Mouse (Mus musculus): ENCODE results near the gene Cacng8.

Gene Cacng8

DNA sequence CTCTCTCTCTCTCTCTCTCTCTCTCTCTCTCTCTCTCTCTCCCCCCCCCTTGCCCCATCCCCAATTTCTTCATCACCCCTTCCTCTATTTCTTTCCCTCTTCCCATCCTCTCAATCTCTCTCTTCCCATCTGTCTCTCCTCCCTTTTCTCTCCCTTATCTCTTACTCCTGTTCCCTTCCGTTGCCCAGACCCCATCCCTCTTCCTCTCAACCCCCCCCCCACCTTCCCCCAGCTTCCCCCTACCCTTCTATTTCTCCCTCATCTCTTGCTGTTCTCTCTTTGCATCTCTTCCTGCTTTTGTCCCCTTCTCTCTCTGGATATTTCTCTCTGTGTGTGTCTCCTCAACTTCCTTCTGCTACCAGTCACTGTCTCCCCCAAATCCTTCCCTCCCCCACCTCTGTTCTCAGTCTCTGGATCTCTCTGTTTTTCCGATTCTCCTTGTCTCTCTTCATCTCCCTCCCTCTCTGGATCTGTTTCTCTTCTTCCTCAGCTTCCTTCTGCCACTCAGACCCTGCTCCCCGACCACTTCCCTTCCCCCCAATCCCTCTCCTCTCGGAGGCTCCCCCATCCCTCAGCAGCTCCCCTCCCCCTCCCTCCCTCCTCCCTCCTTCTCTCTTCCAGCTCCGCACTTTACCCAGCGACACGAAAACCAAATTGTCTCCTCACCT, at the start of gene Cacng8:
TSS of gene Cacng8 (plus strand) at position 271 of the 668 bp plus-strand sequence.
- DNase-seq: no peak

DNA sequence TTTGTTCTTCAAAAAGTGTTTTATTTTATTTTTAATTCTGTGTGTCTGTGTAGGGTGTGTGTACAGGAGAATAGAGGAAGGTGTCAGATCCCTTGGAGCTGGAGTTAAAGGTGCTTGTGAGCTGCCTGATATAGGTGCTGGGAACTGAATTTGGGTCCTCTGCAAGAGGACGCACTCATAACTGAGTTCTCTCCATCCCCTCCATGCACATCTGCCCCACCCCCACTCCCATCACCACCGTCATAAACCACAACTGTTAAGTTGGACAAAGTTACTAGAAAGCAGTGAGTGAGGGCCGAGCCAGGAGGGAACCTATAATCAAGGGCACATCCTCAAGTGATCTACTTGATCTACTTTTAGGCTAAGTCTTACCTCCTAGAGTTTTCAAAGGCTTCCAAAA, 46.6 kb upstream of the Cacng8 start:
- no peak for DNase-seq

DNA sequence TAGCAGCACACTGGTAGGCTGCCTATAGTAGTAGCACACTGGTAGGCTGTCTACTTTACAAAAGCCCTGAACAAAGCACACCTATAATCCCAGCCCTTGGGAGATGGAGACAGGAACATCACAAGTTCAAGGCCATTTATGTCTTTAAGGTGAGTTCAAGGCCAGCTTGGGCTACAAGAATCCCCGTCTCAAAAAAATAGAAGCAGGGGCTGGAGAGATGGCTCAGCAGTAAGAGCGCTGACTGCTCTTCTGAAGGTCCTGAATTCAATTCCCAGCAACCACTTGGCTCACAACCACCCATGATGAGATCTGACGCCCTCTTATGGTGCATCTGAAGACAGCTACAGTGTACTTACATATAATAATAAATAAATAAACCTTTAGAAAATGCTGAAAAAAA, 45.2 kb upstream of the Cacng8 start:
- DNase-seq: no peak

DNA sequence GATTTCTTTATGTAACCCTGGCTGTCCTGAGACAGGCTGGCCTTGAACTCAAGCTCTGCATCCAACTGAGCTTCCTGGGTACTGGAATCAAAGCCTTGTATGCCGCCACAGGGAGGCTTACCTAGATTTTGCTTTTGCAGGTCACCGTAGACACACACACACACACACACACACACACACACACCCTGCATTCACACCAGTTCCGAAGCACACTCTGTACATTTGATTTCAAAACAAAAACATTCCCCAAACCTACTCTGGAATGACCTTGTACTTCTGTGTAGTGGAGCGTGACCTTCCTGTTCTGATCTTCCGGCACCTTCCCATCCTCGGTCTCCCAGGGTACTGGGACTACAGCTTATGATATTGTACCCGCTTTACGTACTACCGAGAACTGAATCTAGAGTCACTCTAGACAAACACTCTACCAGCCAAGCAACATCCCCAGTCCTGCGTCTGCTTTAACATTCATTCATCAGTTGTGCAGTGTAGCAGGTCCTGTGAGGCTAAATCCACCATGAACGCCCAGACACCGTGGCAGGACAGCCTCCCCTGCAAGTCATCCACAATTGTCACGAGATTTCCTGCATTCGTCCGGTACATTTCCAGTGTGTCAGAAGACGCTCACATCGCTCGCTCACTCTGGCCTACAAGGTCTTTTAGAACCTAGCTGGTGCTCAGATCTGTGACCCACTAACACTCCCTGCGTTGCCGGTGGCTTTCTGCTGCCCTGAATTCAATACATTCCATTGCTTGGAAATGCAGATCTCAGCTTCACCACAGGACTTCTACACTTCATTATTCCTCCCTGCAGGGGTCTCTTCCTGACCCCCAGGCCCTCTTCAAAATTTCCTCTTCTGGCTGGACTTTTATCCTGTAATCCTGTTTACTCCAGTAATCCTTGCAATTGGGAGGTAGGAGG, 42.9 kb upstream of the Cacng8 start:
- no peak for DNase-seq

DNA sequence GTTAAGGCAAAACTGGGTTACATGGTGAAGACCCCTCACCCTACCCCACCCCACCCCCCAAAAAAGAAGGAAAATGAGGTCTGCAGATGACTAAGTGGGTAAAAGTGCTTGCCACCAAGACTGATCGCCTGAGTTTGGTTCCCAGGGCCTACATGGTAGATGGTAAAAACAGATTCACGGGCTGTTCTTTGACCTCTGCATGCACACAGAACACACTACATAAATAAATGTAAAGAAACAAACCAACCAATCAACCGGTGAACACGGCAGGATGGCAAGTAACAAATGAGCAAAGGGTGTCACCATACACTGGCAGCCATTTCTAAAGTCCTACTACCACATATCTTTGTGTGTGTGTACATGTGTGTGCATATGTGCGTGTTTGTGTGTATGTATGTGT, 42.2 kb upstream of the Cacng8 start:
- DNase-seq: no peak

DNA sequence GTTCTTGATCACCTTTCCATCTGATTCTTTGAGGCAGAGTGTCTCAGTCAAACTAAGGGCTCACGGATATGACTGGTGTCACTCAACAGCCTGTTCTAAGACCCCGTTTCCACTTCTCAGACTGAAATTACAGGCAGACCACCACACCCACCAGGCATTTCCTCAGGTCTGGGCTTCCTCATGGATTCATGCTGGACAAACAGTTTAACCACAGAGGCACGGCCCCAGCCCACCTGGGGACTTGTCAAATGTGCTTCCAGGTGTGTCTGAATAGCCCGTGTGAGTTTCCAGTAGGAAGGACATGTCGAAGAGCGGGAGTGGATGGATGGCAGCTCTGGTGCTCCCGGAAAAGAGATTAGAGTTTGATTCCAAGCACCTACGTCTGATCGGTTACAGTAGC, 40.7 kb upstream of the Cacng8 start:
- DNase-seq: no peak

DNA sequence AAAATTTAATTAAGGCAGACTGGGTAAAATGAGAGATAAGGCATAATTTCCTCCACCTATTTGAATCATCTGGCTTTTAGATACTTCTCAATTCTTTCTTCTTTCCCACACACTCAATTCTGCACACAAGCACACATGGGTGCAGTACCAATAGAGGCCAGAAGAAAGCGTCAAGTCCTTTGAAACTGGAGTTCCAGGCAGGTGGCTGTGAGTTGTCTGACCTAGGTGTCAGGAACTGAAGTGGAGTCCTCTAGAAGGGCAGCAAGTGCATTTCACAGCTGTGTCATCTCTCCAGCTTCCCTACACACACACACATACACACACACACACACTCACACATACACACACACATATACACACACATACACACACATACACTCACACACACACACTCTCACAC, 38.9 kb upstream of the Cacng8 start:
- no peak for DNase-seq

DNA sequence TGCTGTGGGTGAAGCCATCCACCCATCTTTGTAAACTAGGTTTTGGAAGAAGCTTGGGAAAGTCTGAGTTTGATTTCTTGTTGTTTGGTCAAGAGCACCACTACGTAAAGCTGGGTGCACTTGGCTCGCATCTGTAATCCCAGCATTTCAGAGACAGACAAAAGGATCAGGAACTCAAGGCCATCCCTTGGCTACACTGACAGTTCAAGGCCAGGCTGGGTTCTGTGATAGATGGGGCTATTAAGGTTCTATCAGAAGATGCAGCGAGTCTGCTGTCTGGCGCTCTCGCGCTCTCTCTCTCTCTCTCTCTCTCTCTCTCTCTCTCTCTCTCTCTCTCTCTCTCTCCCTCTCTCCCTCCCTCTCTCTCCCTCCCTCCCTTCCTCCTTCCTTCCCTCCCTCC, 35.6 kb upstream of the Cacng8 start:
- DNase-seq: no peak

DNA sequence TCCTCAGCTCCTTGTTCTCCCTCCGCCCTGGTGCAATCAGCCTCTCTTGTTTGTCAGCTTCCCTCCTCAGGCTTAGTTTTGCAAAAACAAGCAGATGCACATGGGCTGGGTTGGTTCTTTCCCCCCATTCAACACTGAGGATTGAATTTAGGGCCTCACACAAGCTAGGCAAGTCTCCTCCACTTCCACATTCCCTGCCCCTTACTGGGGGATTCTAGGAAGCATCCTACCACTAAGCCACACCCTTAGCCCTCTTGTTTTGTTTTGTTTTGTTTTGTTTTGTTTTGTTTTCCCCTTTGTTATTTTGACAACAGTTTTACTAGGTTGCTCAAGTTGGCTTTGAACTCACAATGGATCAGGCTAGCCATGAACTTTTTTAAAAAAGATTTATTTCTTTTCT, 29.8 kb upstream of the Cacng8 start:
- no peak for DNase-seq

DNA sequence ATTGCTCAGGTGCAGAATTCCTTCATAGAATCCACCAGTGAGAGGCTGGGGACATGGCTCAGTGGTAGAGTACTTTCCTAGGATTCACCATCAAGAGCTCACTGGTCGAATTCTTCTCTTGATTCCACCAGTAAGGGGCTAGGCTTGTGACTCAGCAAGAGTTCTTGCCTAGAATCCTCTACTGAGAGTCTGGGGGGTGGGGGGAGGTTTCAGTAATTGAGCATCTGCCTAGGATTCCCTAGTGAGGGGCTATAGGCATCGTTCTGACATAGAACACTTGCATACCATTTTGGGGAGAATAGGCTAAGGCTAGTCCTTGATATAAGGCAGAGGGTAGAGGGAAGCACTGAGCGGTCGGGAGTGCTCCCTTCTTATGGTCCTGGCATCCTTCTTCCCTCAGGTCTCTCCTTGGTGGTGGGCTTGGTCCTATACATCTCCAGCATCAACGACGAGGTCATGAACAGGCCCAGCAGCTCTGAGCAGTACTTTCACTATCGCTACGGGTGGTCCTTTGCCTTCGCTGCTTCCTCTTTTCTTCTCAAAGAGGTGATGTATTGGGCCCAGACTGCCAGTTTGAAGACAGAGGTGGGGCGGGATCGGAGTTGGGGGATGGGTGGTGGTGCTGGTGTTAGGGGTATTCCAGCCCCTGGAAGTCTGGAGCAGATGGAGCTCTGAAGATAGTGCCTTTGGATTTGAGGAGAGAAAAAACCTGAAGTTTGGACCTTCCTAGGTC, 24.8 kb upstream of the Cacng8 start:
- DNase-seq: no peak

DNA sequence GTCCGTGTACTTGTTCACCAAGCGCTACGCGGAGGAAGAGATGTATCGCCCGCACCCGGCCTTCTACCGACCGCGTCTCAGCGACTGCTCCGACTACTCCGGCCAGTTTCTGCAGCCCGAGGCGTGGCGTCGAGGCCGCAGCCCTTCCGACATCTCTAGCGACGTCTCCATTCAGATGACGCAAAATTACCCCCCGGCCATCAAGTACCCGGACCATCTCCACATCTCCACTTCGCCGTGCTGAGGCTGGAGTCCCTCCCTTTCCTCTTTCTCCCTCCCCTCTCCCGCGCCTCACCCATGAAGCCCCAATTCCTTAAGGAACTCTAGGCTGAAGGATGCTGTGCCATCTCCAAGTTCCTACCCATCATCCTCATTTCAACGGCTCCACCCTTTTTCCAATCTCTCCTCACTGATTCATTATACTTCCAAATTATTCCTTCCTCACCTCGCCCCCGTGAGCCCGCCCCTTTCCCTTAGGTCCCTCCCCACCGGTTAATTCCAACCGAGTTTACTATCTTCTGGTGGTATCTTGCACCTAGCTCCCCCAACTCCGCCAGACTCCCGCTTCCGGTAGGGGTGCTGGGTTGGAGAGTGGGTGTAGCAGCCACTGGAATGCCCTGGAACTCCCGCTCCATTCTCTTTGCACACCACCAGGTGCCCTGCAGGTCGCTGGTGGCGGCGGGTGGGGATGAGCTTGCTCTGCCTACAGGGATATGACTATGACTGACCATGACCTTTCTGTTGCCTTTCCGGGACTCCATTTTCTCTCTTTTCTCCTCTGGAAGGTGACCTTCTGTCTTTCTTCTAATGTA, 23.6 kb upstream of the Cacng8 start:
- no peak for DNase-seq

DNA sequence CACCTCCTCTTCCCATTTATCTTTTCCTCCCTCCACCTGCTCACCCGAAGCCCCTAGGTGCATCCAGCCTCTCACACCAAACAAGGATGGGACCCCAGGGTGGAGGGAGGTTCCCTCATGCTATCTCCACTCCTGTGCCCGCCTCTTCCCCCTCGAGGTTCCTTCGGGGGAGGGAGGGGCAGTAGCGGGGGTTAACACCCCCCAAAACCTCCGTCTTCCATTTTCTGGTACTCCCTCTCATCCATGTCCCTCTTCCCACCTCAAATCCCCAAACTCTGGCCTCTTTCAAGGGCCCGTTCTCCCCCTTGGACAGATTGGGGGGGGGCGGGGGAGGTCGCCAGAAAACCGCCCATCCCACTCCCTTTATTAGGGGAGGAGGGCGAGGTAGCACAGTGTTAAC, 22.9 kb upstream of the Cacng8 start:
- no peak for DNase-seq

DNA sequence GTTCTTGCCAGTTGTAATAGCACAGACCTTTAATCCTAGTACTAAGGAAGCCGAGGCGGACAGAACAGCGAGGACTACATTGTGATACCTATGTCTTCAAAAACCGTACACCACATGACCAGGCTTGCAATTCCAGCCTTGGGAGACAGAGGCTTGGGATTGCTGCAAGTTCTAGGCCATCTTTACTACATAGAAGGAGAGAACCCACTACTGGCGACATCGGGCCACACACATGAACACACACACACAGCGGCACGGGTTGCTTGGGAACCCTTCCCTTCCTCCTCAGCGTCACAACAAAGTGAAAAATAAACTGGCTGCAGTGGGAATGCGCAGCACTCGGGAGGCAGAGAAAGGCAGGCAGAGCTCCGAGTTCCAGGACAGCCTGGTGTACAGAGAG, 22.2 kb upstream of the Cacng8 start:
- no peak for DNase-seq

DNA sequence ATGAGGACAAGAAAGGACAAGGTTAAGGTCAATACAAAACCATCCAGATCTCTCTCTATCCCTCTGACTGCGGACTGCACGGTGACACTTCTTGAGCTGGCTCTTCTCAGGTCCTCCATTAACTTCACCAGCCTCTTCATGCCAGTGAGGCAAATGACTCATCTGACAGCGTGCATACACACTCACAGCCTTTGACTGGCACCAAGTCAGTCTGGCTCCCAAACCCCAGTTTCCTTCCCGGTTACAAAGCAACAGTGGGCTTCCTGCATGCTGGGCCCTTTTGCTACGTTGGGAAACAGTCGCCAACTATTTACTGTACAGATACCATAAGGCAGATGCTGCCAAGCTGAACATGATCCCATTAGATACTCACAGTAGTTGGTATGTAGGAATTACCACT, 21.3 kb upstream of the Cacng8 start:
- no peak for DNase-seq

DNA sequence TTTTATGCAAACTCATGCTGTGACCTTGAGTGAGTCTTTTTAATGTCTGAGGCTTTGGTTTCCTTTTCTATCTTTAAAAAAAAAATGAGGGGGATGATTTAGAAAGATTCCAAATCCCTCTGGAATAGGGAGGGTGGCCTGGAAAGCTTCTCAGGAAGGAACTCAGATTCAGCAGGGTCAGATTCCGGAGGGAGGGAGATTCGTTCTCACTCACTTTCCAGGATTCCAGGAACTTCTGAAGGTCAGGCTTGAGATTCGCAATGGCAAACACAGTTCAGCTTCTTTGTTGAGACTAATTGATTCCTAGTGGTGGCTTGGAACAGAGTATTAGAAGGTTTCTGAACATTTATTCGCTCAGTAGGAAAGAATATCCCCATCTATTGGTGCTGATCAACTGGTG, 20.1 kb upstream of the Cacng8 start:
- DNase-seq: no peak

DNA sequence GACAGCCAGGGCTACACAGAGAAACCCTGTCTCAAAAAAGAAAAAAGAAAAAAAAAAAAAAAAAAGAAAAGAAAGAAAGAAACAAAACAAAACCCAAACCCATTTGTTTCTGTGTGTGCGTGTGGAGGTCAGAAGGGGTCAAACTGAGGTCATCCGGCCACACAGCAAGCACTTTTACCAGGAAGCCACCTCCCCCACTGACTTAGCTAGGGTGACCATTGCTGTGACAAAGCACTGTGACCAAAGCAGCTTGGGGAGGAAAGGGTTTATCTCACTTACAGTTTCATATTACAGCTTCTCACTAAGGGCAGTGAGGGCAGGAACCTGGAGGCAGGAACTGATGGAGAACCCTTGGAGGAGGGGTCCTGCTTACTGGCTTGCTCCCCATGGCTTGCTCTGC, 18.1 kb upstream of the Cacng8 start:
- DNase-seq: no peak

DNA sequence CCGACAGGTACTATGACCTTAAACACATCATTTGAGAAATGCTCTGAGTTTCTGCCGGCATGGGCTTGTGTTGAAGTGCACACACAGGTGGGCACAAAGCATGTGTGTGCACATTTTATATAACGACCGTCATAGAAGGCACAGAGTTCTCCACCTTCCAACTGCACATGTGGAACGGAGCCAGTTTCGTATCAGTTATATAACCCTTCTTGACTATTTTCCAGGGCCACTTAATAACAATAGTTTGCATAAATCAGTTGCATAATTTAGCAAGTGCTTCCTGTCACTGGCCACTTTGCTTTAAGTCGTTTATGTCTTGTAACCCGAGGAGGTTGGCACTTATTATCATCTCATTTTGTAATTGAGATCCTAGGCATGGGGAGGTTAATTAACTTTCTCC, 16.7 kb upstream of the Cacng8 start:
- no peak for DNase-seq

DNA sequence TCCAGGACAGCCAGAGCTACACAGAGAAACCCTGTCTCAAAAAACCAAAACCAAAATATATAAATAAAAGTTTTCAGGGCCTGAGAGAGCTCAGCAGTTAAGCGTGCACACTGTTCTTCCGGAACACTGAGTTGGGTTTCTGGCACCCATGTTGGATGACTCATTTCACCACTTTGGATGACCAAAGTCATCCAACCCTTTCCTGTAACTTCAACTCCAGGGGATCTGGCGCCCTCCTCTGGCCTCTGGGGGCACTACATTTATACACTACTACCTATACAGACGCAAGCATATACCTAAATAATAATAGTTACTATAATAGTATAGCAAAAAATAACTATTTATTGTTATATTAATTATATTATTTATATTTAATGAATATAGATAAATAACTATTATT, 13.7 kb upstream of the Cacng8 start:
- no peak for DNase-seq

DNA sequence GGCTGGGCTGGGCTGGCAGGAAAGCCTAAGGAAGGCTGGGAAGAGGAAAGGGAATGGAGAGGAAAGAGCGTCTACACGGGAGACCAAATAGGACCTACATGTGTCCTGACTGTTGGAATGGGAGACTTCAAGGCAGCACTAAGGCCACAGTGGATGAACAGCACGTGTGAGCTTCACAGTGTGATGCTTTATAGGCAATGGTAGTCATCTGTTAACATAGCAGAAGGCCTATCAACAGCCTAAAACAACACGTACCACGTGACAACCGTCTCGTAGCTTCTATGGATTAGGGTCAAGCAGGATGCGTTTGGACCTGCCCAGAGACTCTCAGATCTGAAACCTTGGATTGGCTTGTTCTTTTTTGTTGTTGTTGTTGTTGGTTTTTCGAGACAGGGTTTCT, 8.4 kb upstream of the Cacng8 start:
- no peak for DNase-seq

DNA sequence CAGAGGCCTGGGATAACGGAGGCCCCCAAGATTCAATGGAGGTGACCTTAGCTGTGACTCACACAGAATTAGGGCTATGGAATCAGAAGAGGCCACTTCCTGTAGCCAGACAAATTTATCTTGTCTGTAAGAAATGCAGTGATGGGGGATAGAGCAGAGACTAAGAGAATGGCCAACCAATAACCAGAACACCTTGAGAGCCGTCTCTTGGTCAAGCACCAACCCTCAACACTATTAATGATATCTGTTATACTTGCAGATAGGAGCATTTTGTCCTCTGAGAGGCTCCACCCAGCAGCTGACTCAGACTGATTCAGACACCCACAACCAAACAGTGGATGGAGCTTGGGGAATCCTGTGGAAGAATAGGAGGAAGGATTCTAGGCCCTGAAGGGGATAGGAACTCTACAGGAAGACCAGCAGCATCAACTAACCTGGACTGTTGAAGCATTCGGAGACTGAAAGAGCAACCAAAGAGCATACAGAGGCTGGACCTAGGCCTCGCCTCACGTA, 5.6 kb upstream of the Cacng8 start:
- no peak for DNase-seq

DNA sequence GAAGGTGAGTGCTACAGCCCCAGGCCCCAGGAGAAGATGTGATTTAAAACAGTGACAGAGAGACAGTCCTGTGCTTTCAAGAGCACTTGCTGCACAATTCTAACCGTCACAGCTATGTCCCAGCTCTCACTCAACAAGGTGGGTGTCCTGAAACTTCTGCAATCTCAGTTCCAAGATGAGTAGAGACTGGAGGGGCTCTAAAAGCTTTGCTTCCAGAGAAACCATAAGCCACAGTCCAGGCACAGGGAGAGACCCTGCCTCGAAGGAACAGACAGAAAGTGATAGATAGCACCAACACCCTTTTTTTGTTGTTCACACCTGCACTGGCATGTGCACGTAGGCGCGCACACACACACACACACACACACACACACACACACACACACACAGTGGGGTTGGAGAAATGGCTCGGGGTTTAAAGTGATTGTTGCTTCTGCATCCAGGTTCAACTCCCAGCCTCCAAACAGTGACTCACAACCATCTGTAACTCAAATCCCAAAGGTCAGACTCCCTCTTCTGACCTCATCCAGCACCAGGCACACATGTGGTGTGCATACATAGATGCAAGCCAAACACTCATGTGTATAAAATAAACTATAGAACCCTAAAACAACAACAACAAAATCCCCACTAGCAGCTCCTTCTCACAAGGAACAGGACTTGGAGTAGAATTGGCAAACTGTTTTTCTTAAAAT, 4.3 kb upstream of the Cacng8 start:
- no peak for DNase-seq

DNA sequence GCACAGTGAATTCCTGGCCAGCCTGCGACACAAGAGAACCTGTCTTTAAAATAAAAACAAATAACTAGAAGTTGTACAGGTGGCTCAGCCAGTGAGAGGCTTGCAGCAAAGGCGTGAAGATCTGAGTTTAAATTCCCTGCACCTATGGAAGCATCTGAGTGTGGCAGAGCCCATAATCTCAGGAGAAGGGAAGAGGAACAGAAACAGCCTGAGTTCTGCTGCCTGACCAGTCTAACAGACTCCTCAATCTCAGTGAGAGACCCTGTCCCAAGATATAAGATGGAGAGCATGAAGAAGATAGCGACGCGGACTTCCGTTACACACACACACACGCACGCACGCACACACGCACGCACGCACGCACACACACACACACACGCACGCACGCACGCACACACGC, 2.7 kb upstream of the Cacng8 start:
- no peak for DNase-seq

Data from kidney, adult 11 months (tissue).